Mouse (Mus musculus) midbrain, embryonic 11.5 days (tissue): ENCODE data around the gene Iqschfp. TPM values are rescaled to one million over a fixed set of nuclear protein-coding genes. Genes with fewer than 3 reads are reported as not detected.

ENCODE experiments used
- ATAC-seq: fragments of 200-750 bp; cut with Nextera tagmentation; 2 replicates; pipeline ENCODE4 v1.8.0; 2017; ENCODE audit warnings: moderate TSS enrichment, moderate library complexity; ENCODE audit not compliant: low FRiP score
- DNase-seq: peaks from one replicate; pipeline ENCODE4 v3.0.0; 2015; ENCODE audit warnings: low spot score; ENCODE audit errors: missing footprints
- H3K27ac ChIP-seq: fragments of 300-500 bp; sonication (generic); 2 replicates; pipeline ENCODE4 v1.5.1; 2014; ENCODE audit warnings: low read depth, low read length
- H3K27me3 ChIP-seq: fragments of 300-500 bp; sonication (generic); 2 replicates; pipeline ENCODE4 v1.6.1; 2014; ENCODE audit warnings: mild to moderate bottlenecking, low read length, moderate library complexity, mixed read lengths; ENCODE audit not compliant: control insufficient read depth, insufficient read depth
- H3K36me3 ChIP-seq: fragments of 300-500 bp; sonication (generic); 2 replicates; pipeline ENCODE4 v1.6.1; 2014; ENCODE audit warnings: mild to moderate bottlenecking, low read length, moderate library complexity, mixed read lengths; ENCODE audit not compliant: control insufficient read depth, insufficient read depth
- H3K4me1 ChIP-seq: fragments of 300-500 bp; sonication (generic); 2 replicates; pipeline ENCODE4 v1.6.1; 2014; ENCODE audit warnings: low read length; ENCODE audit not compliant: control insufficient read depth, insufficient read depth
- H3K4me2 ChIP-seq: fragments of 300-500 bp; sonication (generic); 2 replicates; pipeline ENCODE4 v1.6.1; 2014; ENCODE audit warnings: mild to moderate bottlenecking, moderate library complexity
- H3K4me3 ChIP-seq: fragments of 300-500 bp; sonication (generic); 2 replicates; pipeline ENCODE4 v1.5.1; 2014; ENCODE audit warnings: low read depth, low read length
- H3K9ac ChIP-seq: fragments of 300-500 bp; sonication (generic); 2 replicates; pipeline ENCODE4 v1.6.1; 2014; ENCODE audit warnings: low read length
- H3K9me3 ChIP-seq: fragments of 300-500 bp; sonication (generic); 2 replicates; pipeline ENCODE4 v1.6.1; 2016; ENCODE audit warnings: low read length; ENCODE audit not compliant: control insufficient read depth
- WGBS: fragments of 180-500 bp; shearing (Covaris S2); extraction: QIAGEN DNeasy Blood & Tissue Kit; methylation state at CpG from one replicate; pipeline ENCODE4 v1.1.7; 2014; 5-methylcytosine and 5-hydroxymethylcytosine counted together
- polyA plus RNA-seq: library from polyadenylated mRNA; unstranded; fragments of >200 nt; fragmentation: Nextera tagmentation; extraction: Ambion mirVana; gene quantifications from 2 replicates; pipeline ENCODE4 v1.2.1, GENCODE M21; 2014

Gene Iqschfp
- polyA plus RNA-seq, 1 experiment from 2014 or later = 2.6 TPM

DNA sequence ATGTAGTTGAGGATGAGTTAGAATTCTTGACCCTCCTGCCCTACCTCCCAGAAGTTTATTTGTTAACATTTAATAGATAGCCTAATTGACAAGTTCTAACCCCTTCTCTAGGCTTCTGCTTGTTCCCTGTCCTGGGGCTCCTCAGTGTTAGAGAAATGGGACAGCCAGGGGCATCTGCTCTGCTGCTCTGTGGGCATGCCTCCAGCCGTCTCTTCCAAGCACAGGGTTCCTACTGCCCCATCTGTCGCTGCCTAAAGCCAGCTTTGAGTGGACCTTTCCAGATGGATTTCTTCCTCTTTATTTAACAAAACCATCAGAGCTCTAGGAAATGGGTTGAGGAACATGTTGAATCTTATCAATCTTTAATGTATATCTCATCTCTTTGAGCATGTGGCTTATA is 529.8 kb downstream of the Iqschfp start:
- Histone ChIP-seq H3K27ac (no peak overlapping the region), H3K4me2 (no peak overlapping the region), H3K9me3 (no peaks in the 10 kb centered on the region), H3K4me3 (no peak overlapping the region), H3K9ac (no peak overlapping the region), H3K4me1 (no peaks in the 10 kb centered on the region), H3K27me3 (no peaks in the 10 kb centered on the region), H3K36me3 (no peaks in the 10 kb centered on the region)
- no peak for DNase-seq
- ATAC-seq = no peak
- 81% methylated on average over 2 of the region's 2 CpGs for WGBS

GRCm38 (mm10) chr3:68428081-68428480 is 536.0 kb downstream of the Iqschfp start:
- WGBS = 92% methylated on average over 5 of the region's 5 CpGs
- no peaks in the 10 kb centered on the region for H3K4me1 ChIP-seq
- no peak overlapping the region for H3K4me3 ChIP-seq
- ATAC-seq (no peak), DNase-seq (no peak)
- H3K27ac ChIP-seq = no peak overlapping the region
- no peaks in the 10 kb centered on the region for H3K36me3 ChIP-seq
- no peak overlapping the region for H3K9ac ChIP-seq
- H3K9me3 ChIP-seq = no peaks in the 10 kb centered on the region
- H3K27me3 ChIP-seq = no peaks in the 10 kb centered on the region
- H3K4me2 ChIP-seq = no peak overlapping the region

DNA sequence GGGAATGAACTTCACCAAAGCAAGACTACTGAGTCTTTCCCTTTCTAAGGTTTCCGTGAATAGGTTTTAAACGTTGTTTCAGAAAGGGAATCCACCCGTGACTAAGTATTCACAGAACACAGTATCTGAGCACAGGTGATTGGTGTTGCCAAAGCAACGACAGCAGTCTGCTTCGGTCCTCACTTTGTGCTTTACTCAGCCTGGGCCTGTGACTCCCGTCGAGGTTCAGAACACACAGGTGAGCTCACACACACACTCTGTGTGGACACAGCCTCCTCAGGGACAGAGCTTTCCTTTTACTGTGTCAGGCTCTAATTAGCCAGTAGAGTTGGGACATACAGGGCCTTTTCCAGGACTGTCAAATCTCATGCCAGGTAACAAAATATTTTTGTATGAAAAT is 542.4 kb downstream of the Iqschfp start:
- ATAC-seq (no peak), DNase-seq (no peak)
- H3K4me3 ChIP-seq = no peak overlapping the region
- H3K36me3 ChIP-seq = no peaks in the 10 kb centered on the region
- H3K27ac ChIP-seq = no peak overlapping the region
- H3K4me1 ChIP-seq = no peaks in the 10 kb centered on the region
- 43% methylated on average over 7 of the region's 7 CpGs for WGBS
- no peak overlapping the region for H3K9ac ChIP-seq
- no peaks in the 10 kb centered on the region for H3K27me3 ChIP-seq
- H3K4me2 ChIP-seq = no peak overlapping the region
- no peaks in the 10 kb centered on the region for H3K9me3 ChIP-seq

DNA sequence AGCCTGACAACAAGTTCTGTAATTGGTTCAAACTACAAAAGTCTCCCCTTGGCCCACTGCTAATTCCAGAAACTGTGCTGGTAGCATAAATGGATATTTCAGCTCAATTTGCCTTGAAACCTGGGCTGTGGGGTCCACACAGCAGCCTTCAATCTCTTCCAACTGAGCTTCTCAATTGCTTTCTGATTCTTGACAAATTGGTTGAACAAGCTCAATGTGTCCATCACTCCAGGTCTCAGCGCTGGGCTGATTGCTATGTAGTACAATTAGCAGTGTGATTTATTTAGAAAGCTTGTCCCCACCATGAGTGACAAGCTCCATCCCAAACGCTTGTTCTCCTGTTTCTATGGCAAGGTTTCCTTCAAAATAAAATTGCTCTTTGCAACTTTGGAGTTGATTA is 542.9 kb downstream of the Iqschfp start:
- no peaks in the 10 kb centered on the region for H3K4me1 ChIP-seq
- no peak overlapping the region for H3K4me3 ChIP-seq
- no peaks in the 10 kb centered on the region for H3K27me3 ChIP-seq
- no peak for ATAC-seq
- 86% methylated on average over 2 of the region's 2 CpGs for WGBS
- no peak overlapping the region for H3K4me2 ChIP-seq
- H3K36me3 ChIP-seq = no peaks in the 10 kb centered on the region
- no peak overlapping the region for H3K9ac ChIP-seq
- no peak for DNase-seq
- H3K27ac ChIP-seq = no peak overlapping the region
- no peaks in the 10 kb centered on the region for H3K9me3 ChIP-seq

- Histone ChIP-seq H3K27me3 (no peaks in the 10 kb centered on the region), H3K4me1 (no peaks in the 10 kb centered on the region), H3K4me2 (no peak overlapping the region), H3K9me3 (no peaks in the 10 kb centered on the region), H3K9ac (no peak overlapping the region), H3K4me3 (no peak overlapping the region), H3K27ac (no peak overlapping the region), H3K36me3 (no peaks in the 10 kb centered on the region)
- WGBS = 86% methylated on average over 2 of the region's 2 CpGs
- no peak for ATAC-seq
- DNase-seq = no peak
Observed at GRCm38 (mm10) chr3:68448480-68448879, 556.4 kb downstream of the Iqschfp start.

DNA sequence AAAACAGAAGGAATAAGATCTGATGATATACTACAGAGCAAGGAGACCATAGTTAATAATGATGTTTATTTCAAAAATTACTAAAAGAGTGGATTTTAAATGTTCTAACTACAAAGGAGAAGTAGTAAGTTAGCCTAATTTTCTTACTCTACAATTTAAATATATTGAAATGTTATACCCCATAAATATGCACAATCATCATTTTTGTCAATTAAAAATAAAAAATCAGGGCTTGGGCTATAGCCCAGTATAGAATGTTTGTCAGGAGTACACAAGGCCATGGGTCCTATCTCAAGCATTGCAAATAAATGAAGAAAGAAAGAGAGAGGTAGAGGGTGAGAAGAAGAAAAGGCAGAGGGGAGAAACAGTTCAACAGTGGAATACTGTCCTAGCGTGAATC is 559.6 kb downstream of the Iqschfp start:
- no peak overlapping the region for H3K9ac ChIP-seq
- no peaks in the 10 kb centered on the region for H3K27me3 ChIP-seq
- no peak overlapping the region for H3K4me3 ChIP-seq
- DNase-seq (no peak), ATAC-seq (no peak)
- no peaks in the 10 kb centered on the region for H3K36me3 ChIP-seq
- H3K4me1 ChIP-seq = no peaks in the 10 kb centered on the region
- H3K4me2 ChIP-seq = no peak overlapping the region
- no peaks in the 10 kb centered on the region for H3K9me3 ChIP-seq
- no peak overlapping the region for H3K27ac ChIP-seq
- WGBS = 100% methylated on average over 1 of the region's 1 CpGs

GRCm38 (mm10) chr3:68453266-68453665 is 561.2 kb downstream of the Iqschfp start:
- Histone ChIP-seq H3K9me3 (no peaks in the 10 kb centered on the region), H3K9ac (no peak overlapping the region), H3K36me3 (no peaks in the 10 kb centered on the region), H3K4me2 (no peak overlapping the region), H3K27me3 (no peaks in the 10 kb centered on the region), H3K4me1 (no peaks in the 10 kb centered on the region), H3K27ac (no peak overlapping the region), H3K4me3 (no peak overlapping the region)
- 42% methylated on average over 5 of the region's 5 CpGs for WGBS
- ATAC-seq (no peak), DNase-seq (no peak)

- 57% methylated on average over 9 of the region's 10 CpGs for WGBS
- Histone ChIP-seq H3K4me1 (no peaks in the 10 kb centered on the region), H3K4me3 (no peak overlapping the region), H3K9ac (no peak overlapping the region), H3K4me2 (no peak overlapping the region), H3K36me3 (no peaks in the 10 kb centered on the region), H3K9me3 (no peaks in the 10 kb centered on the region), H3K27ac (no peak overlapping the region), H3K27me3 (no peaks in the 10 kb centered on the region)
- no peak for ATAC-seq
- DNase-seq = no peak
Observed at GRCm38 (mm10) chr3:68453719-68454455, 561.9 kb downstream of the Iqschfp start.

GRCm38 (mm10) chr3:68466643-68467042 is 574.6 kb downstream of the Iqschfp start:
- H3K36me3 ChIP-seq = no peaks in the 10 kb centered on the region
- 34% methylated on average over 5 of the region's 5 CpGs for WGBS
- H3K4me1 ChIP-seq = peaks cover 9% of the 10 kb centered on the region
- no peaks in the 10 kb centered on the region for H3K27me3 ChIP-seq
- no peak overlapping the region for H3K27ac ChIP-seq
- DNase-seq = no peak
- no peaks in the 10 kb centered on the region for H3K9me3 ChIP-seq
- H3K4me3 ChIP-seq = no peak overlapping the region
- H3K9ac ChIP-seq = no peak overlapping the region
- ATAC-seq = no peak
- no peak overlapping the region for H3K4me2 ChIP-seq
